Mouse (Mus musculus) liver, embryonic 13.5 days (tissue): Measurements from ENCODE around the gene Gm10945. TPM values are rescaled to one million over a fixed set of nuclear protein-coding genes. Genes with fewer than 3 reads are reported as not detected.

Experiments used
- ATAC-seq: fragments of 200-750 bp; cut with Nextera tagmentation; 2 replicates; pipeline ENCODE4 v1.8.0; 2017; ENCODE audit warnings: low read depth, mild to moderate bottlenecking, moderate number of reproducible peaks, moderate library complexity
- DNase-seq: peaks from one replicate; pipeline ENCODE4 v3.0.0; 2022
- H3K27ac ChIP-seq: fragments of 300-500 bp; sonication (generic); 2 replicates; pipeline ENCODE4 v1.5.1; 2015; ENCODE audit warnings: moderate library complexity, mild to moderate bottlenecking, inconsistent platforms
- H3K27me3 ChIP-seq: fragments of 300-500 bp; sonication (generic); 2 replicates; pipeline ENCODE4 v1.6.1; 2015; ENCODE audit warnings: mild to moderate bottlenecking, inconsistent platforms
- H3K36me3 ChIP-seq: fragments of 300-500 bp; sonication (generic); 2 replicates; pipeline ENCODE4 v1.6.1; 2015; ENCODE audit warnings: mild to moderate bottlenecking, inconsistent platforms
- H3K4me1 ChIP-seq: fragments of 300-500 bp; sonication (generic); replicated peaks from 2 replicates; pipeline ENCODE4 v1.6.1; 2015; ENCODE audit warnings: inconsistent platforms
- H3K4me2 ChIP-seq: fragments of 300-500 bp; sonication (generic); 2 replicates; pipeline ENCODE4 v1.6.1; 2015; ENCODE audit warnings: inconsistent platforms, mild to moderate bottlenecking, moderate library complexity
- H3K4me3 ChIP-seq: fragments of 300-500 bp; sonication (generic); replicated peaks from 2 replicates; pipeline ENCODE4 v1.5.1; 2015; ENCODE audit warnings: mild to moderate bottlenecking, inconsistent platforms
- H3K9ac ChIP-seq: fragments of 300-500 bp; sonication (generic); 2 replicates; pipeline ENCODE4 v1.6.1; 2015; ENCODE audit warnings: mild to moderate bottlenecking, inconsistent platforms
- H3K9me3 ChIP-seq: fragments of 300-500 bp; sonication (generic); replicated peaks from 2 replicates; pipeline ENCODE4 v1.6.1; 2016; ENCODE audit warnings: inconsistent platforms
- WGBS: fragments of 180-500 bp; shearing (Covaris S2); methylation state at CpG from one replicate; pipeline ENCODE4 v1.1.7; 2015; ENCODE audit not compliant: insufficient replicate concordance; 5-methylcytosine and 5-hydroxymethylcytosine counted together
- polyA plus RNA-seq: library from polyadenylated mRNA; unstranded; fragments of >200 nt; fragmentation: Nextera tagmentation; extraction: Ambion mirVana; gene quantifications from 2 replicates; pipeline ENCODE4 v1.2.1, GENCODE M21; 2015

Gm10945 gene
- not detected in 2 replicates for polyA plus RNA-seq

GRCm38 (mm10) chr10:6761287-6761811 lies at the start of gene Gm10945:
Gm10945 (minus strand) TSS chr10:6761761.
- H3K4me1 ChIP-seq = no peaks in the 10 kb centered on the region
- no peaks in the 10 kb centered on the region for H3K27me3 ChIP-seq
- no peak within 1 kb of the TSS for H3K4me3 ChIP-seq
- WGBS = 82% methylated on average over 2 of the region's 2 CpGs
- H3K27ac ChIP-seq = no peak within 1 kb of the TSS
- no peaks in the 10 kb centered on the region for H3K9me3 ChIP-seq
- H3K36me3 ChIP-seq = no peaks in the 10 kb centered on the region
- H3K4me2 ChIP-seq = no peak within 1 kb of the TSS
- H3K9ac ChIP-seq = no peak within 1 kb of the TSS
- ATAC-seq (no peak), DNase-seq (no peak)

GRCm38 (mm10) chr10:6790226-6790625 lies 28.7 kb upstream of the Gm10945 start:
- peaks cover 7% of the 10 kb centered on the region; the same call in 1 of the 2 replicates for H3K27me3 ChIP-seq
- H3K36me3 ChIP-seq = no peaks in the 10 kb centered on the region
- no peaks in the 10 kb centered on the region for H3K9me3 ChIP-seq
- no peak overlapping the region for H3K27ac ChIP-seq
- H3K9ac ChIP-seq = no peak overlapping the region
- no peak overlapping the region for H3K4me2 ChIP-seq
- H3K4me3 ChIP-seq = no peak overlapping the region
- ATAC-seq (no peak), DNase-seq (no peak)
- H3K4me1 ChIP-seq = no peaks in the 10 kb centered on the region

GRCm38 (mm10) chr10:6788517-6789237 lies 27.1 kb upstream of the Gm10945 start:
- WGBS = 4% methylated on average over 25 of the region's 25 CpGs
- Histone ChIP-seq H3K4me3 (no peak overlapping the region), H3K9me3 (no peaks in the 10 kb centered on the region), H3K4me1 (no peaks in the 10 kb centered on the region), H3K9ac (no peak overlapping the region), H3K4me2 (no peak overlapping the region), H3K27me3 (peaks cover 7% of the 10 kb centered on the region; the same call in 1 of the 2 replicates), H3K27ac (no peak overlapping the region), H3K36me3 (no peaks in the 10 kb centered on the region)
- DNase-seq = peak; percentile 0
- no peak for ATAC-seq

GRCm38 (mm10) chr10:6758206-6758605 lies 3.4 kb downstream of the Gm10945 start, which contains the start of gene Oprm1:
Oprm1 (plus strand) TSS chr10:6758506.
- H3K36me3 ChIP-seq = no peaks in the 10 kb centered on the region
- no peak for DNase-seq
- WGBS = 64% methylated on average over 3 of the region's 3 CpGs
- no peak within 1 kb of the TSS for H3K27ac ChIP-seq
- H3K9ac ChIP-seq = no peak within 1 kb of the TSS
- ATAC-seq = no peak
- no peak within 1 kb of the TSS for H3K4me3 ChIP-seq
- H3K9me3 ChIP-seq = no peaks in the 10 kb centered on the region
- H3K4me1 ChIP-seq = no peaks in the 10 kb centered on the region
- no peaks in the 10 kb centered on the region for H3K27me3 ChIP-seq
- no peak within 1 kb of the TSS for H3K4me2 ChIP-seq

- WGBS = 66% methylated on average over 5 of the region's 5 CpGs
- H3K9ac ChIP-seq = no peak overlapping the region
- DNase-seq = no peak
- no peak overlapping the region for H3K4me2 ChIP-seq
- H3K27me3 ChIP-seq = no peaks in the 10 kb centered on the region
- H3K4me1 ChIP-seq = no peaks in the 10 kb centered on the region
- no peaks in the 10 kb centered on the region for H3K9me3 ChIP-seq
- no peak overlapping the region for H3K4me3 ChIP-seq
- H3K27ac ChIP-seq = no peak overlapping the region
- no peaks in the 10 kb centered on the region for H3K36me3 ChIP-seq
- no peak for ATAC-seq
These were observed 8.2 kb downstream of the Gm10945 start for GRCm38 (mm10) chr10:6753375-6753774.

GRCm38 (mm10) chr10:6728469-6728868 lies 33.1 kb downstream of the Gm10945 start:
- Histone ChIP-seq H3K27me3 (no peaks in the 10 kb centered on the region), H3K4me2 (no peak overlapping the region), H3K27ac (no peak overlapping the region), H3K9me3 (no peaks in the 10 kb centered on the region), H3K4me1 (no peaks in the 10 kb centered on the region), H3K36me3 (no peaks in the 10 kb centered on the region), H3K4me3 (no peak overlapping the region), H3K9ac (no peak overlapping the region)
- ATAC-seq (no peak), DNase-seq (no peak)
- WGBS = 73% methylated on average over 3 of the region's 3 CpGs

- Histone ChIP-seq H3K9me3 (no peaks in the 10 kb centered on the region), H3K27ac (no peak overlapping the region), H3K36me3 (no peaks in the 10 kb centered on the region), H3K9ac (no peak overlapping the region), H3K4me2 (no peak overlapping the region), H3K4me1 (no peaks in the 10 kb centered on the region), H3K27me3 (no peaks in the 10 kb centered on the region), H3K4me3 (no peak overlapping the region)
- no peak for ATAC-seq
- no peak for DNase-seq
- WGBS = 45% methylated on average over 1 of the region's 1 CpGs
These were observed 37.8 kb downstream of the Gm10945 start for GRCm38 (mm10) chr10:6723765-6724164.

- 17% methylated on average over 4 of the region's 4 CpGs for WGBS
- no peak for DNase-seq
- no peak overlapping the region for H3K27ac ChIP-seq
These were observed 44.2 kb downstream of the Gm10945 start for GRCm38 (mm10) chr10:6717181-6717948.

GRCm38 (mm10) chr10:6705226-6705885 lies 56.2 kb downstream of the Gm10945 start:
- H3K4me3 ChIP-seq = no peak overlapping the region
- no peaks in the 10 kb centered on the region for H3K4me1 ChIP-seq
- no peak overlapping the region for H3K9ac ChIP-seq
- H3K9me3 ChIP-seq = no peaks in the 10 kb centered on the region
- H3K27ac ChIP-seq = no peak overlapping the region
- DNase-seq = no peak
- no peaks in the 10 kb centered on the region for H3K27me3 ChIP-seq
- no peak for ATAC-seq
- WGBS = 69% methylated on average over 1 of the region's 1 CpGs
- H3K36me3 ChIP-seq = no peaks in the 10 kb centered on the region
- H3K4me2 ChIP-seq = no peak overlapping the region

More at GRCm38 (mm10) chr10:6717181-6717948, 44.2 kb downstream of the Gm10945 start:
- Histone ChIP-seq H3K4me1 (no peaks in the 10 kb centered on the region), H3K9ac (no peak overlapping the region), H3K4me3 (no peak overlapping the region), H3K9me3 (no peaks in the 10 kb centered on the region), H3K4me2 (no peak overlapping the region), H3K36me3 (no peaks in the 10 kb centered on the region), H3K27me3 (no peaks in the 10 kb centered on the region)
- peak; percentile 34; the same call in 1 of the 2 replicates for ATAC-seq

GRCm38 (mm10) chr10:6694218-6694850 lies 67.2 kb downstream of the Gm10945 start:
- no peak overlapping the region for H3K27ac ChIP-seq
- no peaks in the 10 kb centered on the region for H3K9me3 ChIP-seq
- H3K4me3 ChIP-seq = no peak overlapping the region
- H3K36me3 ChIP-seq = no peaks in the 10 kb centered on the region
- DNase-seq (no peak), ATAC-seq (no peak)
- no peaks in the 10 kb centered on the region for H3K27me3 ChIP-seq
- H3K9ac ChIP-seq = no peak overlapping the region
- H3K4me2 ChIP-seq = no peak overlapping the region
- no peaks in the 10 kb centered on the region for H3K4me1 ChIP-seq
- WGBS = 49% methylated on average over 13 of the region's 13 CpGs
